Comparison of ENCODE assay signal across 17 mouse cellular contexts in the genomic region with DNA sequence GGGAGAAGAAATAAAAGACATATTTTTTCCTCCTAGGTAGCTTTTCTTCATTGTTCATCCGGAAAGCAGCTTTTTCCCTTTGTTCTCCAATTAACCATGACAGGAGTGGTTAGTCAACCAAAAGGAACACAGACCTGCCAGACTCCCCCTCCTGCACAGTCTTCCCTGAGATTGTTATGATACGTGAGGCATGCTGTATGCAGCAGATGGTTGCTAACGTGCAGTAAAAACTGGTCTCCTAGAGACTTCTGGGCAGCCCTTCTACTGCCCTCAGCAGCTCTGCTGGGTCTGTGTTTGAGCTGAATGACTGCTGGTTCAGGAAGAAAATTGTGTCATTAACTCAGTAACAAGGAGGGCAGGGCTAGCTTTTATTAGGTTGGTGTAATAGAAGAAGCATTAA.
DNase-seq lines count a peak whose midpoint lies in the region; ATAC-seq lines count a peak whose summit lies in the region.
"Had no signal": no experiment of that assay in that cellular context is flagged by ENCODE, and none has a peak within 500 bp of the region (broad histone marks: within the 10 kb centered on the region; RNA-seq: fewer than 3 reads in every experiment).

No protein-coding gene starts in this region.

- no peak overlapping the region for H3K4me2 ChIP-seq in kidney, embryonic 14.5 days (replicated peaks; ENCODE audit: low read depth, low read length)
- H3K4me2 ChIP-seq: heart, embryonic 13.5 days had no signal

- no peak overlapping the region for H3K4me3 ChIP-seq in kidney, embryonic 14.5 days (ENCODE audit: low read length)
- H3K4me3 ChIP-seq: heart, embryonic 13.5 days had no signal

- ATAC-seq in kidney, embryonic 14.5 days (ENCODE audit: low FRiP score, low TSS enrichment), result peak; percentile 92
- no peak for ATAC-seq in megakaryocyte, adult 5-6 weeks (ENCODE audit: poor library complexity, severe bottlenecking)

- no peaks in the 10 kb centered on the region for H3K36me3 ChIP-seq in kidney, embryonic 14.5 days (ENCODE audit: control insufficient read depth, insufficient read depth, low read length)
- H3K36me3 ChIP-seq: heart, embryonic 13.5 days had no signal

- no peaks in the 10 kb centered on the region for H3K4me1 ChIP-seq in kidney, embryonic 14.5 days (ENCODE audit: control insufficient read depth, insufficient read depth, low read length)
- H3K4me1 ChIP-seq: heart, embryonic 13.5 days had no signal

- peak; percentile 53 to 57 for DNase-seq in cerebellum, postnatal 10 days
- no peak for DNase-seq in cerebellum, adult 18-20 months
- no peak for DNase-seq in kidney, postnatal 10 days
- peak; percentile 19 to 23 for DNase-seq in right cerebral cortex, postnatal 10 days (ENCODE audit: low spot score in 2 of 2)
- no peak for DNase-seq in right cerebral cortex, postnatal 4 days
- DNase-seq in ovary, postnatal 14 days (ENCODE audit: low spot score), result no peak
- DNase-seq: adrenal gland, postnatal 25 days; heart, postnatal 4 days; kidney, adult 18-20 months; liver; lung, adult 18-20 months; right cerebral cortex, postnatal 14 days; thymus, postnatal 36 days had no signal

- peak overlapping the region; percentile 42; the same call in 1 of the 2 replicates for H3K27ac ChIP-seq in kidney, embryonic 14.5 days (ENCODE audit: low read depth, low read length)
- H3K27ac ChIP-seq: heart, embryonic 13.5 days; macrophage had no signal

- WGBS in kidney, embryonic 14.5 days, result 21% methylated on average over 3 of the region's 3 CpGs

- no peaks in the 10 kb centered on the region for H3K9me3 ChIP-seq in kidney, embryonic 14.5 days (ENCODE audit: control insufficient read depth, low read length)
- H3K9me3 ChIP-seq: heart, embryonic 13.5 days had no signal

- no peak overlapping the region for H3K9ac ChIP-seq in kidney, embryonic 14.5 days (ENCODE audit: low read depth, low read length)
- H3K9ac ChIP-seq: heart, embryonic 13.5 days had no signal

- H3K27me3 ChIP-seq in kidney, embryonic 14.5 days (ENCODE audit: control insufficient read depth, insufficient read depth, low read length), result no peaks in the 10 kb centered on the region
- H3K27me3 ChIP-seq: heart, embryonic 13.5 days had no signal

Comparison
In these comparisons a context has a peak if more than half of its experiments do, and no peak if none do; other contexts are left out.
1. DNase-seq: peak in cerebellum, postnatal 10 days (2 of 2) and right cerebral cortex, postnatal 10 days (2 of 2); none in cerebellum, adult 18-20 months (0 of 2), kidney, postnatal 10 days (single experiment), right cerebral cortex, postnatal 4 days (single experiment) and ovary, postnatal 14 days (single experiment).